Mouse (Mus musculus): ENCODE measurements at regions not wholly inside any gene's neighbourhood (a gene's known extent, or its start where the extent isn't known, plus 50 kb on each side); places are given as distances from the start of the nearest gene placed in this dataset.
A peak's percentile ranks its signal among the peaks of the same experiment; 100 is the strongest.
"Not testable (repeated sequence)": the region's sequence is repeated elsewhere in the genome, so short reads cannot be mapped to it uniquely, and the experiment has no call there.

DNA sequence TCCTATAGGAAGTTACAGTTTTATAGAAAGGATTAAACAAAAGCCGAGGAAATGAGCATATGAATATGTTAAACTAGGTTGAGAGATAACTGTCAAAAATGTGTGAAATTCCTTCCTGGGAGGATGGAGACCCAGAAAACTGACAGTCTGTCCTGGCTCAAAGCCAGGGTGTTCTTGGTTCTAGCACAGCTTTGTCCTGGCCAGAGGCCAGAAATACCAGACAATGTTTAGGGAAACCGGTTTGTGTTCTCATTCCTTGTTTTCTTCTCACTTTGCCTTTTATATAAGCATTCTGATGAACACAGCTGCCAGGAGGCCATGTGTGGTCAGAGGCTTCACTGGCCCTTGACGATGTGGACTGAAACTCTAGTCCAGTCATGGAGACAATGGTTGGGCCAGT, 130.7 kb upstream of the Max start:
- no peak for ATAC-seq (replicated peaks; ENCODE audit: low FRiP score, poor library complexity, severe bottlenecking)

DNA sequence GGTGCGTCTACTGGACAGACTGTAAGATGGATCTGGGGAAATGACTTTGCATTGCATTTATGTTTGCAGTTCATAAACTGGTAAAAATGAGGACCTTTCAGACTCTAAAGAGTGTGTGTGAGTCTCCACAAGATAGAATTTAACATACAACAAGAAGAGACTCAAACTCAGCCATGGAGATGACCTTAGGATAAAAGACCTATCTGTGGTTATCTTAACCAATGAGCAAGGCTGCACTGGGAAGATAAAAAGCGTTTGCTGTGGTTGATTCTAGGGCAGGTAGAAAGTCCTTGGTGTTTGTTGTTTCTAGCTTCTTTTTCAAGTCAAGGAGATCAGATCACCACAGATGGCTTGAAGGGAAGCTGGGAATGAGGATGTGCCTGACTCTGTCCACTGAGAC, 130.1 kb upstream of the Max start:
- no peak for ATAC-seq (replicated peaks; ENCODE audit: low FRiP score, poor library complexity, severe bottlenecking)

DNA sequence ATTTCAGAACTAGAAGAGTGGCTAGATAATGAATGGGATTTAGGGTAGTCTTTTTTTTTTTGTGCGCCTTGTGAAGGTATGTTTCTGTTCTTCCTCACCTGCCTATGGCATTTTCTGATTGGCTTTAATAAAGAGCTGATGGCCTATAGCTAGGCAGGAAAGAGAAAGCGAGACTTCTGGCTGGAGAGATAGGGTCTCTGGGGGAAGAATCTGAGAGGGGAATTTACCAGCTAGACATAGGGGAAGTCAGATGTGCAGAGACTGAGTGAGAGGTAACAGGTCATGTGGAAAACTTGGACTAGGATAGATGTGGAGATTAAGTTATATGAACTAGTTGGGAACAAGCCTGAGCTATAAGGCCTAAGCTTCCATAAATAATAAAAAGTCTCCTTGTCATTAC, 129.7 kb upstream of the Max start:
- no peak for ATAC-seq (replicated peaks; ENCODE audit: low FRiP score, poor library complexity, severe bottlenecking)

DNA sequence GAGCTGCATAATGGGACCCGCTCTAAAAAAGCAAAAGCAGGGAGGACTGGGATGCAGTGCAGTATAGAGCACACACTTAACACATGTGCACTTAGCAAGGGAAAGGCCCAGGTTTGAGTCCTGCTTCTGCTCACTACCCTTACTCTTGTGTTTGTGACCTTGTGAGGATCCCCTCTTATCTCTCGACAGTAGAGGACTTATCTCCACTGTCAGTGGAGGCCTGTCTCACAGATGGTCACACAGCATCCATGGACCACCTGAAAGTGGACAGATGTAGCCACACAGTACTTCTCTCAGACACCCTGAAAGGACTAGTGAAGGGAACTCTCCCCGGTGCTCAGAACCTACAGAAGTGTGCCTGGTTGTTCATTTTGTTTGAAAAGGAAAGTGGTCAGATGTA, 128.5 kb upstream of the Max start:
- no peak for ATAC-seq (replicated peaks; ENCODE audit: low FRiP score, poor library complexity, severe bottlenecking)

DNA sequence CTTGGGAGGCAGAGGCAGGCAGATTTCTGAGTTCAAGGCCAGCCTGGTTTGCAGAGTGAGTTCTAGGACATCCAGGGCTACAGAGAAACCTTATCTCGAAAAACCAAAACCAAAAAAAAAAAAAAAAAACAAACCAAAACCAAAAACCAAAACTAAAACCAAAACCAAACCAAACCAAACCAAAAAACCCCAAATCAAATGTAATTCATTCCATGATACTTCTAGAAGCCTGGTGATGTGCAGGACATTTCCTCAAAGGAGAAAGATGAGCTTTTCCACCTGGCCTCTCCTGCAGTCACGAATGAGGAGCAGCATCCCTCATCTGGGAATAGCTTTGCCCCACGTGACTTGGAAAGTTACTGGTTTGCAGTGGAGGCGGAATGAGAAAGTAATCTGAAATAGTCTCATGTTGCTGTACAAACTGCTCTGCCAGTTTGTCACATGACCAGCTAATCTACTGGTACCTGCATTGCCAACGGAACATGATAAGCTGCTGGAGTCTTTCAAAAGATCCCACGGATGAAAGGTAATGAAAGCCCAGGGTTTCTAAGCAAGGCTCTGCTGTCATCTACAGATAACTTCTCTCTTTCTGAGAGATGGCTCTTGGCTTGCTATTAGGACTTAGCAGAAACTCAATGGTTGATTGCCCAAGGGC, 127.8 kb upstream of the Max start:
- no peak for ATAC-seq (replicated peaks; ENCODE audit: low FRiP score, poor library complexity, severe bottlenecking)

DNA sequence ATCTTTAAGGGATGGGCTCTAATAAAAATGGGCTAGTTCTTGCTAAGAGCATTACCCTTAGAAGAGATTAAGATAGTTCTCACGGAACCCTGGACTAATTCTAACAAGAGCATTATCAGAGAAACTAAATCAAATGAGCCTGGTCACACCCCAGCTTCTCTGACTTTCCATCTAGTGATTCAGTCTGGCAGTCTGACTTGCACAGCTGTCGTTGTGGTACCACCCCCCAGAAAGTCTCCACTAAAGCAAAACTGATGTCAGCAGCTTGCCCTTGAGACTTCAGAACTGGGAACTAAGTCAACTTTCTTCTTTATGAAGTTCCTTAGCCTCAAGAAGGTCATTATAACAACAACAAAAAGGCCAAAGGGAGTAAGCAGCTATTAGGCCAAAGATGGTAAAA, 126.5 kb upstream of the Max start:
- no peak for ATAC-seq (replicated peaks; ENCODE audit: low FRiP score, poor library complexity, severe bottlenecking)

DNA sequence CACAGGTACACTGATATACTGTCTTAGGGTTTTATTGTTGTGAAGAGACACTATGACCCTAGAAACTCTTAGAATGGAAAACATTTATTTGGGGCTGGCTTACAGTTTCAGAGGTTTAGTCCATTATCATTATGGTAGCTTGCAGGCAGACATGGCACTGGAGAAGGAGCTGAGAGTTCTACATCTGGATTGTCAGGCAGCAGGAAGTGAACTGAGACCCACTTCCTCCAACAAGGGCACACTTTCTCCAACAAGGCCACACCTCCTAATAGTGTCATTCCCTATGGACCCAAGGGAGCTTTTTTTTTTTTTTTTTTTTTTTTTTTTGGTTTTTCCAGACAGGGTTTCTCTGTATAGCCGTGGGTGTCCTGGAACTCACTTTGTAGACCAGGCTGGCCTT, 124.9 kb upstream of the Max start:
- not testable (repeated sequence) for ATAC-seq (replicated peaks; ENCODE audit: low FRiP score, poor library complexity, severe bottlenecking)

DNA sequence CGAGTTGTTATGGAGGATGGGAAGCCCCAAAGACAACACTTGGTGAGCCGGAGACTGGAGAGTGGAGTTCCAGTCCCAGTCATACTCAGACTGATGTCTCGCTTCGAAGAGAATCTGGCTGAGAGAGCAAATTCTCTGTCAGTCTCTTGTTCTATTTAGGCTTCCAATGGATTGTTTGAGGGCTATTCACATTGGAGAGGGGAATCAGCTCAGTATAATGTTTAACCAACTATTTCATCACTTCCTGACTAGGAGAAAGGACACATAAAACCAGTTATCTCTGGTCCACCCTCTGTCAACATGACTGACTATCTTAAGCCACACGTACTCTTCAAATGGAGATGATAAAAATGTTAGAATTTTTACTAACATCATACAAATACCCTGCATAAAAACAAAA, 123.9 kb upstream of the Max start:
- no peak for ATAC-seq (replicated peaks; ENCODE audit: low FRiP score, poor library complexity, severe bottlenecking)

DNA sequence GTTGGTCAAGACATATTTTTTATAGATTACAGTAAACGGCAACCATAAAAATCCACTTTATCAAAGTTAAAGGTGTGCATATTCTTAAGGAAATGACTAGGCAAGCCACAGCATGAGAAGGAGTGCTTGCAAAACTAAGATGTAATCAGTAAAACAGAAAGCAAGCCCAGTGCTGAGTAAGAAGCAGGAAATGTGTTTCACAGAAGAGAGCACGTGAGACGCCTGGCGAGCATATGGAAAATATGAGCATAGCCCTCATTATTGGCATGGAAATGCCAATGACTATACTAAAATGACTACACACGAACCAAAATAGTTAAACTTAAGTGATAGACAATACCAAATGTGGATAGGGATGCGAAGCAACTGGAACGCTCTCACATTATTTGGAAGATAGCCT, 123.2 kb upstream of the Max start:
- 0 out of 2 replicates have a peak, but pooled peaks have one; percentile 47 for ATAC-seq (replicated peaks; ENCODE audit: low FRiP score, poor library complexity, severe bottlenecking)

DNA sequence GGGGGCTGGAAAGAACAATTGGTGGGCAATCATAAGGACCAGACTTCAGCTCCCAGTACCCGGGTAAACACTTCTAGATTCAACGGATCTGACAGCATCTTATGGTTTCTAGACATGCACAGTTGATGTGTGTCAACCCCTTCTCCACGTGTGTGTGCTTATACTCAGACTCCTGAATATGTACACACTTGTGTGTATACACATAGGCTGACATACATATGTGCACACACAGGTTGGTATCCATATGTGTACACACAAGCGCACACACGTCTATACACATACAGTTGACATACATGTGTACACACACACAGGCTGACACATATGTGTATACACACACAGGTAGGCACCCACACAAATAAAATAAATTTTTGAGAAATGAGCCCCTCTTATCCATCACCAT, 122.7 kb upstream of the Max start:
- no peak for ATAC-seq (replicated peaks; ENCODE audit: low FRiP score, poor library complexity, severe bottlenecking)

DNA sequence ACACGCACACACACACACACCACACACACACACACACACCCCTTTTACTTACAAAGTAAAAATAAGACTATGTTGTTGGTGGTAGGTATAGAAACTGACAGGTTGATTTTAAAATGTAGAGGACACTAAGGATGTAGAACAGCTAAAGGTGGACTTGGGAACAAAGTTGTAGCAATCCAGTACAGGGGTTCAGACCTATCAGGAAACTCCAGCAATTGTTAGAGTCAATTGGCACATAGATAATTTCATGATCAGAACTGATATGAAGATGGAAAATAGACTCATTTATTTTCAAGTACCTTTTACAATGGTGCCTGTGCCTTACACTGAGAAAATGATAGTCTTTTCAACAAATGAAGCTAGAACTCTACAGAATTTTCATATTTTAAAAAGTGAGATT, 122.3 kb upstream of the Max start:
- ATAC-seq (replicated peaks; ENCODE audit: low FRiP score, poor library complexity, severe bottlenecking) = no peak

DNA sequence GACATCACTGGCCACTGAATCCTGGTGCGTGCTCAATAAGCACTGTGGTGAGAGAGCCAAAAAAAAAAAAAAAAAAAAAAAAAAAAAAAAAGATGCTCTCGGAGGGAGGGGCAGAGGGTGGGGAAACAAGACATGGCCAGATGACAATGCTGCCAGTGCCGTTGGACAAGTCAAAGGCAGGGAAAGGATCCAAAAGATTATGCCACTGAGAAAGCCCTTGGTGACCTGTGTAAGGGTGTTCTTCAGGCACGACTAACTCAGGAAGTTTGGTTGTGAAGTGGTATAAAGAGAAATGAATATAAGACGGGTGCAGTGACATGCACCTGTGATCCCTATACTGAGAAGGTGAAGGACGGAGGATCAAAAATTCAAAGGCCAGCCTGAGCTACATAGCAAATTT, 121.8 kb upstream of the Max start:
- ATAC-seq (replicated peaks; ENCODE audit: low FRiP score, poor library complexity, severe bottlenecking) = no peak

DNA sequence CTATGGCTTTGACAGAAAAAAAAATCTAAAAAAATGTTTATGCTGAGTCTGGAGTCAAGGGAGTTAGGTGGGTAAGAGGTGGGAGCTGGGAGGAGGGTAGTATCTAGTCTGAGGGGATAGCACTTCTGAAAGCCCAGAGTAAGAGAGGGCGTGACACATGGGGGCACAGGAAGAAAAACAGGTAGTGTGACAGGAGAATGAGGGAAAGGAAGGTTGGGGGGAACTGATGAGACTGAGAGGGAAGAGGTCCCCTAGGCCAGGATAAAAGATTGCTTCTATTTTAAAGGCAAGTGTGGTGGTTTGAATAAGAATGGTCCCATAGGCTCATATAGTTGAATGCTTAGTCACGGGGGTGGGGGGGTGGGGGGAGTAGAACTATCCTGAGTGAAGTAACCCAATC, 119.8 kb upstream of the Max start:
- ATAC-seq (replicated peaks; ENCODE audit: low FRiP score, poor library complexity, severe bottlenecking) = no peak

DNA sequence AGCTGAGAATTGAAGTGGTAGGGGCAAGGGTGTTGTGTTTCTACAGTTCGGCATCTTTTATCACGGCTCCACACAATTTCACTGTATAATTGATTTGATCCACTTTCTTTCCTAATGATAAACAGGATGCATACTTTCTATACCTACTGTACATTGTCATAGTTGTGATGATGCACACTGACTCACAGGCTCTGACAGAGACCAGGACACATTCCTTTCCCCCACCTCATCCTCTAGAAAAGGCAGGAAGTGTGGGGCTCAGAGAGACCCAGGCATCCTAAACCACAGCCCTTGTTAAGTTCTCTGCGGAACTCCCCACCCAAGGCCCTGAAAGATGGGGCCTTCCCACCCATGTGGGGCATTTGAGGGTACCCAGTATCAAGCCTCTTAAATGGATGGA, 117.5 kb upstream of the Max start:
- ATAC-seq (replicated peaks; ENCODE audit: low FRiP score, poor library complexity, severe bottlenecking) = no peak

DNA sequence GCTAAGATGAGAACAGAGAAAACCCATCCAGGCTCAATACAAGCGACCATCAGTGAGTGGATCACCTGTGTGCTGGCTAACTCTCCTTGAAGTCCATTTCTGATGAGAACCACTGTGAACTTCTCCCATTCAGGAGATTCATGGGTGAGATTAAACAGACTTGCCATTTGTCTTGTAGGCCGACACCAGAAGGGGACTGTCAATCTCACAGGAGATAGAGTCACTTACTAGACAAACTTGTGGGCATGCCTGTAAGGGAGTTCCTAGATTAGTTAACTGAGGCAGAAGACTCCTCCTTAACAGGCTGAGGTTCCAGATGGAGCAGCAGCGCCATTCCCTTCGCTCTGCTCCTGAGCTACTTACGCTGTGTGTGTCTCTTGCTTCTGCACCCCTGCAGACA, 114.7 kb upstream of the Max start:
- ATAC-seq (replicated peaks; ENCODE audit: low FRiP score, poor library complexity, severe bottlenecking) = no peak

DNA sequence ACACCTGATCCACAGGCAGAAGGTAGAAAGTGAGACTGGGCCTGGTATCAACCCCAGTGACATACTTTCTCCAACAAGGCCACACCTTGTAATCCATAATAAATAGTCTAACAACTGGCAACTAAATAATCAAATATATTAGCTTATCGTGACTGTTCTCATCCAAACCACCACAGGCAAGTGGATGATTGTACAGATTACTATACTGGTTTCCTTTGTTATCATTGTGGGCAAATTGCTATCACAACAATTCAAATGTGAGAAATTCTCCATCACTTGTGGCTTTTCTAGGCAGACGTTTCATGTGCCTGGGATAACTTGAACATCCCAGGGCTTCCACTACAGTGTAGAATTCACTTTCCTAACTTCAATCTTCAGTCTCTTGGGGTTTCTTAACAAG, 112.6 kb upstream of the Max start:
- ATAC-seq (replicated peaks; ENCODE audit: low FRiP score, poor library complexity, severe bottlenecking) = no peak

DNA sequence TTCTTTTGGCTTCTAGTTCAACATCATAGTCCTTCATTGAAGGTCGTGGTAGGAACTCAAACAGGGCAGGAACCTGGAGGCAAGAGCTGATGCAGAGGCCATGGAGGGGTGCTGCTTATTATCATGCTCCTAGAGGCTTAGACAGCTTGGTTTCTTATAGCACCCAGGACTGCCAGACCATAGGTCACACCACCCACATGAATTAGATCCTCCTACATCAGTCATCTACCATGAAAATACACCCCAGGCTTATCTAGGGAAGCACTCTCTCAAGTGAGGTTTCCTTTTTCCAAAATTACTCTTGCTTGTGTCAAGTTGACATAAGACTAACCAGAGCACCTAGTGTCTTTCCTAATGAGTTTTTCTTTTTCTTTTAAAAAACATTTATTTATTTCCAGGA, 109.7 kb upstream of the Max start:
- no peak for ATAC-seq (replicated peaks; ENCODE audit: low FRiP score, poor library complexity, severe bottlenecking)

DNA sequence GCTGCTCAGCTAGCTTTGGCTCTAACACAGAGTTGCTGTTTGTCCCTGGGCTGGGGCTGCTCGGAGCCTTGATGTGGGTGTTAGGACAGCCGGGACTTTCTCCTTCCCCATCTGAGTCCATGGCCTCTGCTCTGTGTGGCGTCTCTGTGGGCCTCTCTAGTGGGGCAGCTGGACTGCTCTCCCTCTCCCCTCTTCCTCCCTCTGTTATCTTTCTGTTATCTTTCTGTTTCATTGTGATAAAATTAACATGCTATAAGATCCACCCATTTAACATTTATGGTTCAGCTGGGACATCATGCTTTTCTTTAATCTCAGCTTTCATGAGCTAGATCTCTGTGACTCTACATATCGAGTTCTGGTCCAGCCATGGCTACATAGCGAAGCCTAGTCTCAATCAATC, 105.9 kb upstream of the Max start:
- ATAC-seq (replicated peaks; ENCODE audit: low FRiP score, poor library complexity, severe bottlenecking) = no peak

DNA sequence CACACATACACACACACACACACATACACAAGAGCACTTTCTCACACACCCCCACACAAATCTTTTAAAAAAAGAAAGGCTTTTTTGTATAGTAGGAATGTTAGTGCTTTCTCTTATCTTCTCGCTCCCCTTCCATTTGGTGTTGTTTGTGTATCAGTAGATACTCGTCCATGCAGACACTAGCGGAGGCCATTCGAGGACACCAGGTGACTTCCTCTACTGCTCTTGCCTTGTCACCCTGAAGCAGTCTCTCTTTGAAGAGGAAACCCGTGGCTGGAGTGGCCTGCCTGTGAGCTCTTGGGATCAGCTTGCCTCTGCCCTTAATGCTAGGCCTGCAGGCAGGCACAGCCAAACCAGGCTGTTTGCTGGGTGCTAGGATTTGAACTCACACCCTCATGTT, 105.1 kb upstream of the Max start:
- no peak for ATAC-seq (replicated peaks; ENCODE audit: low FRiP score, poor library complexity, severe bottlenecking)

DNA sequence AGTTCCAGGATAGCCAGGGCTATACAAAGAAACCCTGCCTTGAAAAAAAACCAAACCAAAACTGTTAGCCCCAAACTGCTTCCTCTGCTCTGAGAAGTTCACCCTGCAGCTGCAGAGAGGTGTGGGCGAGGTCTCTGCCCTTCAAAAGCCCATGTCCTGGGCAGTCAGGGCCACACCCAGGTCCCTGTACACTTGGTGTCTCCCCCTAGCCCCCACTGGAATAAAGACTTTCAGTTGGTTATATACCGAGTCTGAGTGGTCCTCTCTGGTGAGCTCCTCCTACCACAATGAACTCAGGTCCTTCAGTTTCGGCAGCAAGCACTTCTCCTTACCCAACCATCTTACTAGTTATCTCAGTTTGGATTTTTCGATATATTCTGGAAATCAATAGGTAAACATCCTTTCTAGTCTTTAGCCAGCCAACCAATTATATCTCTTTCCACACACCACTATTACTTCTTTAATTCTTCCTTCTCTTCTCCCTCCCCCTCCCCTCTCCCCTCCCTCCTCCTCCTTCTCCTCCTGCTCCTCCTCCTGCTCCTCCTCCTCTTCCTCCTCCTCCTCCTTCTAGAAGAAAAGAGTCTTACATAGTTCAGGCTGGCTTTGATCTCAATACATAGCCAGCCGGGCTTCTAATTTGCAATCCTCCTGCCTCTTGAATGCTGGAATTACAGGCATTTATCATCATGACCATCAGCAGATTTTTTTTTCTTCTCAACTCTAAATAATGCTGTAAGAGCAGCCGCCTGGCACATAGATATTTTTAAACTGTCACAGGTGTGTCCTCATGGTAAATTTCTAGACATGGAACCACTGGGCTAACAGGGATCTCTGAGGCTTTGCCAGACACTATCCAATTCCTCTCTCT, 103.9 kb upstream of the Max start:
- ATAC-seq (replicated peaks; ENCODE audit: low FRiP score, poor library complexity, severe bottlenecking) = no peak

DNA sequence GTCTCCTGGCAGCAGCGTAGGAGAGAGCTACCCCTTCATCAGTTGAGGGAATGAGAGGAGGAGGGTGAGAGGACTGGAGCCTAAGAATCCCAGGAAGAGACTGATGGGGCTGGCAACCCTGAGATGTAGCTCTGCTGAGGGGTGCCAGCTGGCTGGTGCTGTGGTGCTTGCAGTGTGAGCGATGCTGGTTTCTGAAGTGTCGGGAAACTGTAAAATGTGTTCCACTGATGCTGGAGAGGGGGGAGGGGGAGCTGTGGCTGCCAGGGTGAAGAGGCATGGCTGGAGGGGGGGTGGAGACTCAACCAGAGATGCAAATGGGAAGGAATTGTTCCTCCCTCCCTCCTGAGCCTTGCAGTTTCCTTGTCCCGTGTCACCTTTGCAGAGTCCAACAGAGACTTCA, 102.0 kb upstream of the Max start:
- ATAC-seq (replicated peaks; ENCODE audit: low FRiP score, poor library complexity, severe bottlenecking) = no peak

DNA sequence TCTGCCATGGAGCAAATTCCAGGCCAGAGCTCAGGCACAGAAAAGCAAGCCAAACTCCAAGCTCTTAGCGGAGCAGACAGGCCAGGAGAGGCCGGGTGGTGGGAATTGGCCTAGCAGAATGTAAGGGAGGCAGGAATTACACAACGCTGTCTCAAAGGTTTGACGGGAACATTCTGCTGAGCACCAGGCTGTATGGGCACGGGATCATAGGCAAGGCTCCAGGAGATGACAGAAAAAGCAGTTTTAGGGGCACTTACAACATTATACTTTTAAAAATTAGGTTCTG, 99.5 kb upstream of the Max start:
- ATAC-seq (replicated peaks; ENCODE audit: low FRiP score, poor library complexity, severe bottlenecking) = no peak

Measured in erythroblast, adult 5-6 weeks (primary cell).